Mouse (Mus musculus) lung, embryonic 15.5 days (tissue): ENCODE data around the gene Vamp1. TPM values are rescaled to one million over a fixed set of nuclear protein-coding genes. Genes with fewer than 3 reads are reported as not detected.
"Not testable (repeated sequence)": the region's sequence is repeated elsewhere in the genome, so short reads cannot be mapped to it uniquely, and the experiment has no call there.

Experiments used
- ATAC-seq: fragments of 200-750 bp; cut with Nextera tagmentation; 2 replicates; pipeline ENCODE4 v1.8.0; 2017; ENCODE audit warnings: moderate number of reproducible peaks, borderline replicate concordance; ENCODE audit not compliant: low FRiP score, low TSS enrichment; ENCODE audit errors: extremely low read depth
- H3K27ac ChIP-seq: fragments of 300-500 bp; sonication (generic); 2 replicates; pipeline ENCODE4 v1.5.1; 2015; ENCODE audit warnings: moderate library complexity, mild to moderate bottlenecking, inconsistent platforms
- H3K27me3 ChIP-seq: fragments of 300-500 bp; sonication (generic); 2 replicates; pipeline ENCODE4 v1.6.1; 2015; ENCODE audit warnings: inconsistent platforms
- H3K36me3 ChIP-seq: fragments of 300-500 bp; sonication (generic); 2 replicates; pipeline ENCODE4 v1.6.1; 2015; ENCODE audit warnings: inconsistent platforms
- H3K4me1 ChIP-seq: fragments of 300-500 bp; sonication (generic); 2 replicates; pipeline ENCODE4 v1.6.1; 2015; ENCODE audit warnings: inconsistent platforms
- H3K4me2 ChIP-seq: fragments of 300-500 bp; sonication (generic); 2 replicates; pipeline ENCODE4 v1.6.1; 2015; ENCODE audit warnings: inconsistent platforms, mild to moderate bottlenecking, moderate library complexity
- H3K4me3 ChIP-seq: fragments of 300-500 bp; sonication (generic); 2 replicates; pipeline ENCODE4 v1.5.1; 2015; ENCODE audit warnings: mild to moderate bottlenecking, inconsistent platforms
- H3K9ac ChIP-seq: fragments of 300-500 bp; sonication (generic); 2 replicates; pipeline ENCODE4 v1.6.1; 2015; ENCODE audit warnings: inconsistent platforms
- H3K9me3 ChIP-seq: fragments of 300-500 bp; sonication (generic); 2 replicates; pipeline ENCODE4 v1.6.1; 2016; ENCODE audit warnings: inconsistent platforms
- WGBS: fragments of 180-500 bp; shearing (Covaris S2); methylation state at CpG from one replicate; pipeline ENCODE4 v1.1.7; 2015; 5-methylcytosine and 5-hydroxymethylcytosine counted together
- polyA plus RNA-seq: library from polyadenylated mRNA; unstranded; fragments of >200 nt; fragmentation: Nextera tagmentation; extraction: Ambion mirVana; gene quantifications from 2 replicates; pipeline ENCODE4 v1.2.1, GENCODE M21; 2015

Gene Vamp1
- polyA plus RNA-seq, 1 experiment from 2014 or later, result 5.4 TPM

DNA sequence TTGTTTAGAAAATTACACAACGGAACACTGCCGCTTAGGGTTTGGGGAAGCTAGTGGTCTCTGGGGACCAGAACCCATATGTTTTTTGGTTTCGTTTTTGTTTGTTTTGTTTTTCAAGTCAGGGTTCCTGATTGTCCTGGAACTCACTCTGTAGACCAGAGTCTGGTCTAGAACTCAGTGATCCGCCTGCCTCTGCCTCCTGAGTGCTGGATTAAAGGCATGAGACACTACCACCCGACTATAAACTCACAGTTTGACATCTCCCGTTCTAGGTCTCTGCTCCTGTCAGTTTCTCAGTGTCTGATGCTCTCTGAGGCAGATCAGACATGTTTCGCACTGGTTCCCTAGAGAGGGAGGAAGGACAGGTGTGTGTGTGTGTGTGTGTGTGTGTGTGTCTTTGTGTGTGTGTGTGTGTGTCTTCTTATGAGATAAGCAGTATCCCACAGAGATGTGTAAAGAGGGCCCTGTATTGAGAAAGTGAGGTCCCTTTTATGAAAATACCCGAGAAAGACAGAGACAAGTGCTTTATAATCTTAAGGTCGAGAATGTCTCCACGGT, 57.0 kb downstream of the Vamp1 start:
- WGBS, result 73% methylated on average over 10 of the region's 10 CpGs
- Histone ChIP-seq H3K4me2 (no peak overlapping the region), H3K27ac (no peak overlapping the region), H3K27me3 (0 out of 2 replicates have a peak, but pooled peaks cover 3% of the 10 kb centered on the region), H3K9ac (no peak overlapping the region), H3K4me3 (no peak overlapping the region), H3K4me1 (peaks cover 4% of the 10 kb centered on the region), H3K36me3 (no peaks in the 10 kb centered on the region), H3K9me3 (no peaks in the 10 kb centered on the region)
- ATAC-seq, result no peak

DNA sequence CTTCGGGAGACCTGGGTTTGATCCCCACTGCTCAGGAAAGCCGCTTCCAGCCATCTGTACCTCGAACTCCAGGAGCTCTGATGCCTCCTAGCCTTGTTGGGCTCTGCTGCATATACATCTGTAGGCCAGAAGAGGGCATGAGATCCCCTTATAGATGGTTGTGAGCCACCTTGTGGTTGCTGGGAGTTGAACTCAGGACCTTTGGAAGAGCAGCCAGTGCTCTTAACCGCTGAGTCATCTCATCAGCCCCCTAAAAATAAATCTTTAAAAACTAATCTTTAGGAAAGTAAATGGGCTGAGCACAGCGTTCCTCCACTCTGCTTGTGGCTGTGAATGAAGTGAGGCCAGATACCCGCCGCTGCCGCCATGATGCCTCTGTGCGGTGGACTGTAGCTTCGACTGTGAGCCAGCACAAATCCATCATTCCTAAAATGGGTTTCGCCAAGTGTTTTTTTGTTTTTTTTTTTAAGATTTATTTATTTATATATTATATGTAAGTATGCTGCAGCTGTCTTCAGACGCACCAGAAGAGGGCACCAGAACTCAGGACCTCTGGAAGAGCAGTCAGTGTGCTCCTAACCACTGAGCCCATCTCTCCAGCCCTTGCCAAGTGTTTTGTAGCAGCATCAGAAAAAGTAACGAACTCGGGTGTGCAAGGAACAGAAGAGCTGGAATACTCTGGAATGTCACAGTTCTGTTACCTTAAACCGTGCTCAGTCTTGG, 59.7 kb downstream of the Vamp1 start:
- H3K4me1 ChIP-seq, result peaks cover 4% of the 10 kb centered on the region
- no peaks in the 10 kb centered on the region for H3K9me3 ChIP-seq
- no peak overlapping the region for H3K4me3 ChIP-seq
- no peak overlapping the region for H3K27ac ChIP-seq
- WGBS, result 43% methylated on average over 15 of the region's 15 CpGs
- no peak for ATAC-seq
- H3K9ac ChIP-seq, result no peak overlapping the region
- H3K4me2 ChIP-seq, result no peak overlapping the region
- no peaks in the 10 kb centered on the region for H3K36me3 ChIP-seq
- 0 out of 2 replicates have a peak, but pooled peaks cover 3% of the 10 kb centered on the region for H3K27me3 ChIP-seq

DNA sequence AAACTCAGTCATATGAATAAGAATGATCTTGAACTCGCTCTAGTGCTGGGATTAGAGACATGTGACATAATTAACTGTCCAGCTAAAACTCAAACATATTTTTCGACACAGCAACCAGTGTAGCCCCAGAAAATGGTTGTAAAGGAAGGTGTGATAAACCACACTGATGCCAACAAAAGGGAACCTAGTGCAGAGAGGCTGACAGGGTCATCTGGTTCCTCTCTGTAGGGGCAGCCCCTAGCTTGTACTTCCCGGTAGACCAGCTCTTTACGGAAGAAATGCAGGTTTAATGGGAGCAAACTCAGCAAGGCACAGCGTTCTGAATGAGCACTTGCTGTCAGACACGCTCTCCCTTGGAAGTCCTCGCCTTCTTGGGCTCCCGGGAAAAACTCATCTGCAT, 64.4 kb downstream of the Vamp1 start:
- H3K27ac ChIP-seq, result no peak overlapping the region
- H3K4me2 ChIP-seq, result no peak overlapping the region
- 46% methylated on average over 8 of the region's 8 CpGs for WGBS
- H3K4me3 ChIP-seq, result no peak overlapping the region
- H3K27me3 ChIP-seq, result no peaks in the 10 kb centered on the region
- ATAC-seq, result no peak
- H3K36me3 ChIP-seq, result no peaks in the 10 kb centered on the region
- H3K4me1 ChIP-seq, result no peaks in the 10 kb centered on the region
- H3K9ac ChIP-seq, result no peak overlapping the region
- no peaks in the 10 kb centered on the region for H3K9me3 ChIP-seq

DNA sequence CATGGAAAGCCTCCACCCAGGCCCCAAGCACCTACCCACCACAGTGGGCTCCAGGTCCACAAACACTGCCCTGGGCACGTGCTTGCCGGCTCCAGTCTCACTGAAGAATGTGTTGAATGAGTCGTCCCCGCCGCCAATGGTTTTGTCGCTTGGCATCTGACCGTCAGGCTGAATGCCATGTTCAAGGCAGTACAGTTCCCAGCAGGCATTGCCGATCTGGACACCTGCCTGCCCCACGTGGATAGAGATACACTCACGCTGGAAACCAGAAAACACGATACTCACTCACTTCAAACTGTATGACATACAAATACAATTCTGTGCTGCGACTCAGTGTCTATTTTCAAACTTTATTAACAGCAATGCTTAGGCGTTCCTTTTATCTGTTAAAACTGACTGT, 67.4 kb downstream of the Vamp1 start:
- ATAC-seq, H3K4me3 ChIP-seq, H3K4me1 ChIP-seq, H3K27ac ChIP-seq, H3K9ac ChIP-seq, H3K36me3 ChIP-seq, H3K27me3 ChIP-seq, H3K4me2 ChIP-seq, H3K9me3 ChIP-seq: not testable (repeated sequence)
- WGBS, result 89% methylated on average over 13 of the region's 13 CpGs

DNA sequence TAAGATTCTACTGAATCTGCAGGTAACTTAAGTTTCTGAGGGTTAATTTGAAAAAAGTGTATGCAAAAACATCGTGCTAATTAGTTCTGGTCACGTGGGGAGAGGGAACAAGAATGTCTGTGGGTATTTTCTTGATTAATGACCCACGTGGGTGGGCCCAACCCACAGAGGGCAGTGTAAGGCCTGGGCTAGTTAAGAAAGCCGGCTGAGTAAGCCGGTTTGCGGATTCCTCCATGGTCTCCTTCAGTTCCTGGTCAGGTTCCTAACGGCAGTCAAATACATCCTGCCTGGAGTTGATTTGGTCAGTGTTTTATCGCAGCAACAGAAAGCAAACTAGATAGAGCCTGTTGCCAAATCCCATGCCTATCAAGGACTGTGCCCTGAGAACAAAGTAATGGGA, 68.9 kb downstream of the Vamp1 start:
- H3K4me1 ChIP-seq, result peaks cover 3% of the 10 kb centered on the region; the same call in 1 of the 2 replicates
- H3K4me3 ChIP-seq, result no peak overlapping the region
- H3K27ac ChIP-seq, result no peak overlapping the region
- no peaks in the 10 kb centered on the region for H3K27me3 ChIP-seq
- ATAC-seq, result no peak
- no peak overlapping the region for H3K4me2 ChIP-seq
- WGBS, result 28% methylated on average over 8 of the region's 8 CpGs
- H3K36me3 ChIP-seq, result no peaks in the 10 kb centered on the region
- no peaks in the 10 kb centered on the region for H3K9me3 ChIP-seq
- no peak overlapping the region for H3K9ac ChIP-seq

DNA sequence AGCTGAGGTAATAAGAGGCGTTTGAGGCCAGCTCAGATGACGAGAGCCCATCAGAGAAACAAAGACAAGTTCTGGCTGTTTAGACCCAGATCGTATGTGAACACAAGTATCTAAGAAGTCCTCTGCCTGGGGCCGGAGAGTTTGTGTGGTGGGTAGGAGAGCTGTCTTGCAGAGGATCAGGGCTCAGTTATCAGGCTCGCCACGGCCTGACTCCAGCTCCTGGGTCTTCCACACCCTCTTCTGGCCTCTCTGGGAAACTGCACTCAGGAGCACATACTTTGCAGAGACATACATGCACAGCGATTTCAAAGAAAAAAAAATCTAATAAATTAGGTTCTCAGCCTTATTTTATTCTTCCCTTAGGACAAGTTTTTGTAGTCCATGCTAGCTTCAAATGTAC, 69.4 kb downstream of the Vamp1 start:
- H3K4me1 ChIP-seq, result peaks cover 3% of the 10 kb centered on the region; the same call in 1 of the 2 replicates
- no peaks in the 10 kb centered on the region for H3K36me3 ChIP-seq
- ATAC-seq, result no peak
- H3K4me3 ChIP-seq, result no peak overlapping the region
- no peak overlapping the region for H3K27ac ChIP-seq
- WGBS, result 90% methylated on average over 7 of the region's 7 CpGs
- no peaks in the 10 kb centered on the region for H3K9me3 ChIP-seq
- H3K9ac ChIP-seq, result no peak overlapping the region
- H3K27me3 ChIP-seq, result no peaks in the 10 kb centered on the region
- H3K4me2 ChIP-seq, result no peak overlapping the region

DNA sequence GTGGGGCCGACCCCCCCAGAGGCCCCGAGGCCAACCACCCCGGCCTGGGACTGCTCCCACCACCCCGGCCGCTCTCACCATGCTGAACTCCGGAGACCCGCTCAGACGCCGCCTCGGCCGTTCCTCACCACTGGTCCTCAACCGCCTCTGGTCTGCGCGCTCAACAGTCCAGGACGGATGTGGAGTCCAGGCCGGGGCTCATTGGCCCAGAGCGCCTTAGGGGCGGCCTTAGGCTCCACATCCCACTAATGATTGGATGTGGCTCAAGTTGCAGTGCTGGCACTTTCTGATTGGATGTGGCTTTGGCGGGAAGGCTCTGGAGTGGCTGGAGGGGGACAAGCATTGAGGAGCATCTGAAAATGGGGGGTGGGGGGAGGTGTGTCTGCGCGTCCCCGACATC, 70.5 kb downstream of the Vamp1 start, which contains the start of gene Tuba3a:
Gene Tuba3a, minus strand, starts transcription at position 153 of the 400 bp plus-strand sequence.
- no peak within 1 kb of the TSS for H3K27ac ChIP-seq
- peaks cover 3% of the 10 kb centered on the region; the same call in 1 of the 2 replicates for H3K4me1 ChIP-seq
- no peaks in the 10 kb centered on the region for H3K36me3 ChIP-seq
- no peak within 1 kb of the TSS for H3K9ac ChIP-seq
- no peak within 1 kb of the TSS for H3K4me2 ChIP-seq
- no peak for ATAC-seq
- no peak within 1 kb of the TSS for H3K4me3 ChIP-seq
- 95% methylated on average over 22 of the region's 22 CpGs for WGBS
- no peaks in the 10 kb centered on the region for H3K27me3 ChIP-seq
- no peaks in the 10 kb centered on the region for H3K9me3 ChIP-seq

DNA sequence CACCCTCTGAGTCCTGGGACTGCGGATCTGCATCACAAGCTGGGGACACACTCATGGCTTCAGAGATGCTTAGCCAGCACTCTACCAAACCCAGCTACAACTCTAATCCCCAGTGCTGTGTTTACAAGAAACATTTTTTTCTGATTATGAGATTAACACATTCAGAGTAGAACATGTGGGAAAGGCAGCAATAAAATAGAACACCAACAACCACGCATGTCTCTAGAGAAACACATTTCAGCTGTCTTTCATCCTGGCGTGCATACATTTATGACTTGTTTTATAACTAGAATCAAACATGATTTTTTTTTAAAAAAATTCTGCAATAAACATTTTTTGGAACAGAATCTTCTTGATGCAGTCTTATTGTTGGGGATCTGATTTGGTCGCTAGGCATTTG, 71.6 kb downstream of the Vamp1 start:
- no peaks in the 10 kb centered on the region for H3K27me3 ChIP-seq

DNA sequence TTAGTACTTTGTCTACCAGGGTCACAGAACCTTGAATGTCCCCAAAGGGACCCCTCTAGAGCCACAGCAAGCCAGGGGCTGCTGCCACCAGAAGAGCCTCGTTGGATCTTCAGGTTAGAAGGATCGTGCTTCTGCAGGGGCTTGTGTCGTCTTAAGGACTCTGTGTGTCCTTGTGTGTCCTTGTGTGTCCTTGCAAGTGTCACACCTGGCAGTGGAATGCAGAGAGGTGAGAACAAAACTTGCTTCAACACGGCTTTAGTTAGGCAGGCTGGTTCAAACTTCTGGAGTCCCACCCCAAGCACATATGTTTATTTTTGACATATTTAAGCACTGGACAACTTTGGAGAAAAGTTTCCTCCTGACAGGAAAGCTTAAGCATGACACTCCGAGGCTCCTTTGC, 73.4 kb downstream of the Vamp1 start:
- H3K36me3 ChIP-seq, result no peaks in the 10 kb centered on the region
- no peak for ATAC-seq
- no peak overlapping the region for H3K4me3 ChIP-seq
- H3K27ac ChIP-seq, result no peak overlapping the region
- no peaks in the 10 kb centered on the region for H3K9me3 ChIP-seq
- H3K4me1 ChIP-seq, result peaks cover 3% of the 10 kb centered on the region; the same call in 1 of the 2 replicates
- H3K4me2 ChIP-seq, result no peak overlapping the region
- no peaks in the 10 kb centered on the region for H3K27me3 ChIP-seq
- H3K9ac ChIP-seq, result no peak overlapping the region
- 47% methylated on average over 5 of the region's 5 CpGs for WGBS

More for the DNA sequence above, 71.6 kb downstream of the Vamp1 start:
- Histone ChIP-seq H3K4me2 (no peak overlapping the region), H3K27ac (no peak overlapping the region), H3K4me1 (peaks cover 3% of the 10 kb centered on the region; the same call in 1 of the 2 replicates), H3K9ac (no peak overlapping the region), H3K36me3 (no peaks in the 10 kb centered on the region), H3K4me3 (no peak overlapping the region), H3K9me3 (no peaks in the 10 kb centered on the region)
- ATAC-seq, result no peak
- WGBS, result 78% methylated on average over 4 of the region's 4 CpGs

DNA sequence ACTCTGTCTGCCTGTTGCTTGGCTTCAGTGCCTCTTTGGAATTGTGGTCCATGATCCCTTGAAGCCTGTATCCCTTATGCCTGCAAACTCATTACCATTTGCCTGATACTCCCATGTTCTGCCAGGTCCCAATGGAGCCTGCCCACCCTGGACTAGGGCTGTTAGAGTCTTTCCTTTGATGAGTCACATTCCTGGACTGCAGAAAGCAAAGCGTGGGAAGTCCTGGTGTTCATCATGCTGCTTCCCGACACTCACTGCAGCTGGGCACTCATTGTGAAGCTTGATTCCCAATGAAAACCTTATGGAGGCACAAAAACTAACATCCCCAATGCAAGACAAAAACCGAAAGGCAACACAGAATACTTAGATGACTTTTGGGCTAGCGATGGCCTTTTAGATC, 76.0 kb downstream of the Vamp1 start:
- Histone ChIP-seq H3K4me2 (no peak overlapping the region), H3K4me1 (peaks cover 3% of the 10 kb centered on the region; the same call in 1 of the 2 replicates), H3K27ac (no peak overlapping the region), H3K36me3 (no peaks in the 10 kb centered on the region), H3K9ac (no peak overlapping the region), H3K4me3 (no peak overlapping the region), H3K9me3 (no peaks in the 10 kb centered on the region), H3K27me3 (no peaks in the 10 kb centered on the region)
- no peak for ATAC-seq
- WGBS, result 73% methylated on average over 4 of the region's 4 CpGs

DNA sequence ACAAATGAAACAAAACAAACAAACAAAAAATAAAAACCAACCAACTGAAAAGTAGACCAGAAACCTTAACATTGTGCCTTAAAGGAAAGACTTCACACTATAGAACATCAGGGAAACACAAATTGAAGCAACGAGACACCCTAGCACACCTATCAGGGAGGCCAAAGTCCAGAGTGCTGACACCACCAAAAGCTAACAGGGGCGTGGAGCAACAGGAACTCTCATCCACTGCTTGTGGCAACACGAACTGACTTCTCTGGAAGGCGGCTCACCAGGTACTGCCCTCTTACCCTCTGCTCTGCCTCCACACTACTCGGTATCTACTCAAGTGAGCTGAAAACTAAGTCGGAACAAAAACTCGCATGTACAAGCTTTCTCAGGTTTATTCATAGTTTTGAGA, 76.9 kb downstream of the Vamp1 start:
- no peaks in the 10 kb centered on the region for H3K36me3 ChIP-seq
- no peak overlapping the region for H3K4me3 ChIP-seq
- no peaks in the 10 kb centered on the region for H3K9me3 ChIP-seq
- H3K27me3 ChIP-seq, result no peaks in the 10 kb centered on the region
- H3K4me1 ChIP-seq, result peaks cover 3% of the 10 kb centered on the region; the same call in 1 of the 2 replicates
- WGBS, result 84% methylated on average over 7 of the region's 7 CpGs
- H3K27ac ChIP-seq, result no peak overlapping the region
- ATAC-seq, result no peak
- H3K4me2 ChIP-seq, result no peak overlapping the region
- no peak overlapping the region for H3K9ac ChIP-seq

DNA sequence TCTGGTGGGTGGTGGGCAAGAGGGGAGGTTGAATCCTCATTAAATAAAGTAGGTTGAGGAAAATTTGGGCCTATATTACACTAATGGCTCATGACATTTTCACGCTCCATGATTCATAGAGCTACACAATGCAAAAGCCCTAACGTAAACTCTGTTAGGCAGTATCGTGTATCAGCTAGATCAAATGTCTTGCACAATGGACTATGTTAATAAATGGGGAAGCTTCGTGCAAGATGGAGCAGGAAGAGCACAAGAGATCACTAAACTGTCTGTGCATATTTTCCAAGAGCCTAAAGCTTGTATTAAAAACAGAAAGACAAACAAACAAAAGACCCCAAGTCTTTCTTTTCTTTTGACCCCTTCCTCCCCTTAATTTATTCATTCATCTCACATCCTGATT, 78.7 kb downstream of the Vamp1 start:
- Histone ChIP-seq H3K27ac (no peak overlapping the region), H3K9ac (no peak overlapping the region), H3K4me1 (no peaks in the 10 kb centered on the region), H3K4me3 (no peak overlapping the region), H3K27me3 (no peaks in the 10 kb centered on the region), H3K9me3 (no peaks in the 10 kb centered on the region), H3K36me3 (no peaks in the 10 kb centered on the region), H3K4me2 (no peak overlapping the region)
- 64% methylated on average over 4 of the region's 4 CpGs for WGBS
- no peak for ATAC-seq
